Mouse (Mus musculus): ENCODE data around the gene Atg16l1. TPM values are rescaled to one million over a fixed set of nuclear protein-coding genes. Genes with fewer than 3 reads are reported as not detected.

Gene Atg16l1
- polyA plus RNA-seq, 1 experiment from 2014 or later, result 21.9 TPM

- H3K4me1 ChIP-seq, result no peaks in the 10 kb centered on the region
- no peak for ATAC-seq
These were observed 81.3 kb downstream of the Atg16l1 start for GRCm38 (mm10) chr1:87837018-87837417.

GRCm38 (mm10) chr1:87840411-87841208, 84.9 kb downstream of the Atg16l1 start:
- H3K27ac ChIP-seq, result no peak overlapping the region
- no peaks in the 10 kb centered on the region for H3K36me3 ChIP-seq
- no peak overlapping the region for H3K4me3 ChIP-seq
- ATAC-seq, result no peak
- no peaks in the 10 kb centered on the region for H3K4me1 ChIP-seq
- 63% methylated on average over 11 of the region's 11 CpGs for WGBS (ENCODE audit: insufficient replicate concordance)
- 0 out of 2 replicates have a peak, but pooled peaks cover 5% of the 10 kb centered on the region for H3K27me3 ChIP-seq (replicated peaks)
- H3K4me2 ChIP-seq, result no peak overlapping the region
- H3K9ac ChIP-seq, result no peak overlapping the region
- H3K9me3 ChIP-seq (replicated peaks), result no peaks in the 10 kb centered on the region

More at GRCm38 (mm10) chr1:87837018-87837417, 81.3 kb downstream of the Atg16l1 start:
- Histone ChIP-seq H3K4me2 (no peak overlapping the region), H3K27ac (no peak overlapping the region), H3K9me3 (replicated peaks) (no peaks in the 10 kb centered on the region), H3K9ac (no peak overlapping the region), H3K36me3 (no peaks in the 10 kb centered on the region), H3K27me3 (replicated peaks) (0 out of 2 replicates have a peak, but pooled peaks cover 3% of the 10 kb centered on the region), H3K4me3 (no peak overlapping the region)
- WGBS (ENCODE audit: insufficient replicate concordance), result 48% methylated on average over 5 of the region's 5 CpGs

Other genes starting within 250 kb of the Atg16l1 start
- 0.43 and 0.67 TPM in 2 replicates for gene Neu2, start 246.0 kb upstream of the Atg16l1 start, polyA plus RNA-seq (2016; fragmentation: Nextera tagmentation; extraction: Ambion mirVana)
- gene Ngef, start 182.0 kb upstream of the Atg16l1 start, polyA plus RNA-seq (2016; fragmentation: Nextera tagmentation; extraction: Ambion mirVana), result 2.5 and 2.9 TPM in 2 replicates
- gene Inpp5d, start 135.6 kb upstream of the Atg16l1 start, polyA plus RNA-seq (2016; fragmentation: Nextera tagmentation; extraction: Ambion mirVana), result 16.0 and 17.1 TPM in 2 replicates
- 1.4 and 1.5 TPM in 2 replicates for gene Sag, start 47.8 kb downstream of the Atg16l1 start, polyA plus RNA-seq (2016; fragmentation: Nextera tagmentation; extraction: Ambion mirVana)
- gene Dgkd, start 97.4 kb downstream of the Atg16l1 start, polyA plus RNA-seq (2016; fragmentation: Nextera tagmentation; extraction: Ambion mirVana), result 19.9 and 20.4 TPM in 2 replicates